22 mouse cellular contexts compared by ENCODE assay signal in the genomic region with DNA sequence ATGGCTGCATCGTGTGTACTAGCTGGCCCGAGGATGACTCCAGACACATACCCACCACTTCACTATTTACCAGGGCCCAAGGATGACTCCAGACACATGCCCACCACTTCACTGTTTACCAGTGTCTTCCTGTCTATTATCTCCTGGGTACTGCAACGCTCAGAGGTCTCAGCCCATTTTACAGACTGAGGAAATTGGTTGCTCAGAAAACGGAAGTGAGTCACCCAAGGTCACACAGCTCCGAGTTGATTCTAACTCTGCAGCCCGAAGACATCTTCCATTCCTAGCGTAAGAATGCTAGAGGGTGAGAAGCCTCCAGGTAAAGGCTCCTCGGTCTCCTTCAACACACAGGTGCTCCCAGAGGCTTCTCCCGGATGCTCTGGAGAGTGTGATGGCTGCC. TPM values are rescaled to one million over a fixed set of nuclear protein-coding genes. Genes with fewer than 3 reads are reported as not detected.
DNase-seq lines count a peak whose midpoint lies in the region; ATAC-seq lines count a peak whose summit lies in the region.
"Had no signal": no experiment of that assay in that cellular context is flagged by ENCODE, and none has a peak within 500 bp of the region (broad histone marks: within the 10 kb centered on the region; RNA-seq: fewer than 3 reads in every experiment).

No protein-coding gene starts in this region.

- peak; percentile 76 for DNase-seq in CD4-positive helper T cell, adult 2 months (ENCODE audit: low read depth, low spot score)
- peak; percentile 65 for DNase-seq in T-cell, adult 2 months (ENCODE audit: low spot score)
- no peak for DNase-seq in embryo, embryonic 10 days (ENCODE audit: low spot score)
- no peak for DNase-seq in left cerebral cortex, adult 8-10 months (ENCODE audit: low spot score in 2 of 2)
- no peak for DNase-seq in kidney, postnatal 36 days
- DNase-seq in heart, adult 9 months (ENCODE audit: low spot score in 2 of 2), result no peak
- DNase-seq: adrenal gland, postnatal 10 days; adrenal gland, postnatal 36 days; cerebellum, adult 18-20 months; cerebellum, adult 9-11 months; cerebellum, postnatal 25 days; gastrocnemius, postnatal 10 days; heart, adult 2 months; heart, postnatal 10 days; heart, postnatal 36 days had no signal

- ATAC-seq in CD4-positive, CD25-positive, alpha-beta regulatory T cell, adult 4 months, result peak; percentile 94
- peak; percentile 91 for ATAC-seq in inflammation-experienced regulatory T-cells, adult 6 months
- ATAC-seq: forebrain, embryonic 13.5 days; forebrain, embryonic 16.5 days; hindbrain, embryonic 16.5 days; intestine, postnatal 0 days had no signal

RNA-seq across cellular contexts. Expression of a gene that starts 11.3 kb away (rescaled TPM):
- polyA plus RNA-seq in CD4-positive, CD25-positive, alpha-beta regulatory T cell, adult 4 months (2017; shearing (Covaris generic)), result 100 to 1,000 TPM; 246 to 283 TPM
- polyA plus RNA-seq in inflammation-experienced regulatory T-cells, adult 6 months (2017; shearing (Covaris generic)), result 100 to 1,000 TPM; 144 to 447 (median 399) TPM
- total RNA-seq in left cerebral cortex, adult 8-10 months (2022), result 1 to 10 TPM; 5.9 to 6.6 (median 6.3) TPM
- total RNA-seq: G1E had no signal
- polyA plus RNA-seq: G1E had no signal

Comparison
In these comparisons a context has a peak if more than half of its experiments do, and no peak if none do; other contexts are left out.
1. DNase-seq: peak in CD4-positive helper T cell, adult 2 months (single experiment) and T-cell, adult 2 months (single experiment); none in embryo, embryonic 10 days (single experiment), left cerebral cortex, adult 8-10 months (0 of 2), kidney, postnatal 36 days (0 of 2) and heart, adult 9 months (0 of 2).